Mouse (Mus musculus): ENCODE results near the gene Otub1.

Gene Otub1

DNA sequence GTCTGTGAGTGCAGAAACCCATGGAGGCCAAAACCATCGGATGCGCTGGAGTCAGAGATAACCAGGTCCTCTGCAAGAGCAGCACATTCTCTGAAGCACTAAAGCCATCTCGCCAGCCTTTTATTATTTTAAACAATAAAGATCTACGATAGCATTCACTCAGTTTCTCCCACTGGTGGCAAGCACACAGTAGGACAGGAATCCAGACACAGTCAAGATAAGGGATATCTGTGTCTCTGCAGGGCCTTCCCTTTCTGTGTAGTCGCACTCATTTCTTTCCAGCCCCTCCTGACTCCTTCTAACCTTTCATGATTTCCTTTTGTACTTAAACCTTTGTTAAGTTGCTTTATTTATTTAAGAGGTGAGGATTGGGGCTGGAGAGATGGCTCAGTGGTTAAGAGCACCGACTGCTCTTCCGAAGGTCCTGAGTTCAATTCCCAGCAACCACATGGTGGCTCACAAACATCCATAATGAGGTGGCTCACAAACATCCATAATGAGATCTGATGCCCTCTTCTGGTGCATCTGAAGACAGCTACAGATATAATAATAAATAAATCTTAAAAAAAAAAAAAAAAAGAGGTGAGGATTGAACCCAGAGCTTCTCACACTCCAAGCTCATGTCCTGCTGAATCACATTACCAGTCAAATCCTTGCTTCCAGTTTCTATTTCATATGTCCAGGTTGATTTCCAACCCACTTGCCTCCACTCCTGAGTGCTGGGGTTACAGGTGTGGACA lies 4.0 kb upstream of the Otub1 start:
- no peak for DNase-seq (ENCODE audit: low spot score in 2 of 2)

DNA sequence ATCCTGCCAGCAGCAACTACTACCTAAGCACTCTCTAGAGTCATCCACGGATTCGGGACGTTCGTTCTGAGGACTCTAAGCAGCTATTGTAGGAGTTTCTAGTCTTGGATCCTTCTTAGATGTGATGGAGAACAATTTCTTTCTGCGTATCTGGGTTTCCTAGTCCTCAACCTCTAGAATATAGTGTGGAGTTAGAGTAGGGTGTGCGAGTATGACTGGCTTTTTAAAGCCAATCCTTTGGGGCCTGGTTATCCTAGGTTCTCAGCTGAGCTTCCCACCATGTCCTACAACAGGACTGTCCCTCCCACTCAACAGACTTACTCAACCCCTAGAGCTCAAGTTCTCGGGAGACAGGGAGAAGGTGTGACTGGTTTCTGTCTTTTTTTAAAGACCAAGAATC lies 790 bp downstream of the Otub1 start:
- no peak for DNase-seq (ENCODE audit: low spot score in 2 of 2)

GRCm38 (mm10) chr19:7204898-7205297 lies 1.2 kb downstream of the Otub1 start:
- DNase-seq (ENCODE audit: low spot score in 2 of 2): no peak

GRCm38 (mm10) chr19:7200427-7200826 lies 5.7 kb downstream of the Otub1 start:
- no peak for DNase-seq (ENCODE audit: low spot score in 2 of 2)

DNA sequence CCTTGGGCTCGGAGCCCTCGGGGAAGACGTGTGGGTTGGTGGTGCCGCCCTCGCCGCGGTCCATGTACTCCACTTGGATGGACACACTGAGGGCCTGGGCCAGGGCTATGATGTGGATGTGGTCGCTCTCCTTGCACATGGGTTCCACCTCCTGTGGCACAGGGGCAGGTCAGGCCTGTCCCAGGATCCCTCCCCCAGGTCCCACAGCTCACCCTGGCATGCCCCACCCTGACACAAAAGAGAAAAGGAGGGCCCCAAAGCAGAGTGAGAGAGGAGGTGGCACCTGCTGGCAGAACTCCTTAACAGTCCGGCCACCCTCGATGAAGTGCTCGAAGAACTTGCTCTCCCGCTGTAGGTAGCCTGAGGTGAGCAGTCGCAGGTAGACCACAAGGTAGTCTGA lies 7.0 kb downstream of the Otub1 start:
- peak in 1 of 2 experiments; percentile 63 for DNase-seq (ENCODE audit: low spot score in 2 of 2)

DNA sequence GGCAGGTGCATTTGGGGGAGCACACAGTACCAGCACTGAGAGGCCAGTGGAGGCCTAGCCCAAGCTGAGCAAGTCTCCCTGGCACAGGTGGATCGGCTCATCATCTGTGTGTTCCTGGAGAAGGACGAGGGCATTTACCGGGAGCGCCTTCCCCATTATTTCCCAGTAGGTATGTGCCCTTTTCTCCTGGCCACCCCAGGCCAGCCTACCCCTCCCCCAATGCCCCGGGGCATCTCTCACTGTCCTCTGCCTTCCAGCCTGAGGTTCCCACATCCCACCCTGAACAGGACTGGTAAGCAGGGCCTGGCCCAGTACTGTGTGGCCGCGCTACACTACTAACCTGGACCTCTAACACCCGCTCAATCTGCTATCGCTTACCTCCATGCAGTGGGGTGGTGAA lies 8.7 kb downstream of the Otub1 start:
- DNase-seq (ENCODE audit: low spot score in 2 of 2): peak in 1 of 2 experiments; percentile 61

- DNase-seq (ENCODE audit: low spot score in 2 of 2): peak in 1 of 2 experiments; percentile 62
These were observed 9.3 kb downstream of the Otub1 start for GRCm38 (mm10) chr19:7196741-7197270.

GRCm38 (mm10) chr19:7195900-7196728 lies 10.0 kb downstream of the Otub1 start:
- peak; percentile 55 to 84 for DNase-seq (ENCODE audit: low spot score in 2 of 2)

DNA sequence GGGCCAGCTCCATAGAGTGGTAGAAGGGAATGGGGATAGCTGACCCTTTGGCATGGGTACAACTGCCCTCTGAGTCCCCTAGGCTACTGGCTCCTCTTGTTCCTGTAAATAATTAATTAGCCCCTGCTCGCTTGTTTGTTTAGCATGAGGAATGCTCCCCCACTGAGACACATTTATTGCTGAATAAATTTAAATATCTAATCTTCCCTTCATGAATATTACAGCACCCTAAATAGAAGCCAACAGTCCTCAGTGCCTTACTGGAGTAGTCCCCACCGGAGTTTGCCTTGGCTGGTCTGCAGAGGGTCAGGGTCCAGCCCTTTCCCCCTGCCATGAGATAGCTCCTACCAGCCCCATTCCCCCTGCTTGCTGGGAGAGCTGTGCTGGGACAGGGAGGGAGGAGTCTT lies 13.6 kb downstream of the Otub1 start:
- DNase-seq (ENCODE audit: low spot score in 2 of 2): no peak

DNA sequence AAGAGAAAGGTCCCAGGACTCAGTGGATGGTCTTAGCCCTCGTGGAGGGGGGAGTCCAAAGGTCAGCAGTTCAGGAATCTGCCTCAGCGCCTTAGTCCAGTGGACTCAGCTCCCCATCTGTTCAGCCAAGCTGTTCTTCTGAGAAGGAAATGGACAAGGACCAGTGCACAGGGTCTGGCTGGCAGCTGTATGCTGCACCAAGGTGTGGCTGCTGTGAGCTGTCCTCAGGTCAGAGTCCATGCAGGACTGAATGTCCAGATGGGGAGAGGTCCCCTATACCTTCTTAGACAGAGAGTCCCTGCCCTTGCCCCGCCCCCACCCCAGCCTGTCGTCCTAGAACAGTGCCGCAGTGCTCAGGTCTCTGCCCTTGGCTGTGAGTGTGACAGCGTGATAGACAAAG lies 14.5 kb downstream of the Otub1 start:
- no peak for DNase-seq (ENCODE audit: low spot score in 2 of 2)

GRCm38 (mm10) chr19:7190986-7191385 lies 15.1 kb downstream of the Otub1 start:
- no peak for DNase-seq (ENCODE audit: low spot score in 2 of 2)

- no peak for DNase-seq (ENCODE audit: low spot score in 2 of 2)
These were observed 17.1 kb downstream of the Otub1 start for GRCm38 (mm10) chr19:7189026-7189425.

DNA sequence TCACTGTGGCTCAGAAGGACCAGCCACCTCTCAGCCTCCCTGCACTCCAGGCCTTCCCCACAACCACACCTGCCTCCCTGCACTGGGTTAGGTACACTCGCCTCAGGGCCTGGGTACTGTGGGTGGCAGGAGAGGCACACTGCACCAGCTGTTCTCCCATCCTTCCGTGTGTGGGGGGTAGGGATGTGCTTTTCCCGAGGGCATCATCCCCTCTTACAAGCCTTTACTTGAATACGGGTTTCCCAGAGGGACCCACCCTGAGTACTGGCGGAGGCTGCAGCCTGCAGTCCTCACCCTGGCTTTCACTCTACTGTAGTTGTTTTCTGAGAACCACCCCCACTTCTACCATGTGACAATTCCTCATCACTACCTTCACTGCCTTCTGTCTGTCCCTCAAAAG lies 19.0 kb downstream of the Otub1 start:
- DNase-seq (ENCODE audit: low spot score in 2 of 2): no peak

DNA sequence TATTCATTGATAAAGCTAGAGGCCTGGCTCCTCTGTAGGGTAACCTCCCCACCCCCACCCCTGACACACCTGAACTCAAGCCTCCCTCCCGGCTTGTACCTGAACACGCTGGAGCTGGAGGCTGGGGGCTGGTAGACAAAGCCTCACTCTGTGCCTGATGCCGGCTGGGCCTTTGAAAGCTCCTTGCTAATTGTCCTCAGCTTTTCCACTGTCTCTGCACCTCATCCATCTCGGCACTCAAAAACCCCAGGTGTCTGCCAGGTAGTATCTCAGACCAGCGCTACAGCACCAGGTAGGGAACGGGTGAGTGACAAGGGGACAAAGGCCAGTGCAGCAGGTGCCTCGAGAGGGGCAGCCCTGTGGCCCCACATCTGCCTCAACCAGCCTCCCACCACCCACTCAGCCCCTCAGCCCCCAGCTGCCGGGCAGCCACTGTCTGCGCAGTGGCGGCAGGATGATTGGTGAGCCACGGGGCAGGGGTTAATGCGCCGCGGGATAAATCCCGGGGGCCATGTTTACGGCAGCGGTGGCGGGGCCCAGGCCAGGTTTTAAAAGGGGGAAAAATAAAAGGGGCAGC lies 20.3 kb downstream of the Otub1 start:
- DNase-seq (ENCODE audit: low spot score in 2 of 2): no peak

GRCm38 (mm10) chr19:7185059-7185458 lies 21.1 kb downstream of the Otub1 start:
- DNase-seq (ENCODE audit: low spot score in 2 of 2): no peak

GRCm38 (mm10) chr19:7183419-7183818 lies 22.7 kb downstream of the Otub1 start:
- no peak for DNase-seq (ENCODE audit: low spot score in 2 of 2)

DNA sequence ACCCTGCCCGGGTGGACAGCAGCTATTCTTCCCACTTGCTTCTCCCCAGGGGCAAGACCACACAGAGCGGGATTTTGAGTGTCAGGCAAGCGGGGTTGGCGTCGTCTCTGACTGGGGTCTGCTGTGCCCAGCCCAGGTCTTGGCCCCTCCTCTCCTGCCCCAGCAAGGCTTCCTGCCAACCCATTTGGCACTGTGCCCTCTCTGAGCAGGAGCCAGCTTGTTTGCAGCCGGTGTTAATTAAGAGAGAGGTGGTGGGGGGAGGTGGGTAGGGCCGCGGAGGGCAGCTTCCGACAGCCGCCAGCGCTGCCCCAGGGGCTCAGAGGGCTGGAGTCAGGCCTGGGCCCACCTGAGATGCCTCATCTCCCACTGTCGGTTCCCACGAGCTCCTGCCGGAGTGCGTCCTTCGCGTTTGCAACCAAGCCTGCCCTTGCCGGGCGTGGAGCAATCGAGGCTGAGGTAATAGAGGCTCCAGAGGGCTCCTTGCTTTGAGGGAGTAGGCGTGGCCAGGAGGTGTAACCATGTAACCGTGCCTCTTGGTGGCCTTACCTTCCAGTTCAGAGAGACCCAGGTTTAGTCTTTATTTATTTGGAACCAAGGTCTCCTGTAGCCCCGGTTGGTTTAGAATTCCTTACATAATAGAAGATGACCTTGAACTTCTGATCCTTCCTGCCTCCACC lies 23.7 kb downstream of the Otub1 start:
- DNase-seq (ENCODE audit: low spot score in 2 of 2): peak in 1 of 2 experiments; percentile 42

- DNase-seq (ENCODE audit: low spot score in 2 of 2): no peak
These were observed 24.6 kb downstream of the Otub1 start for GRCm38 (mm10) chr19:7181496-7181895.

- DNase-seq (ENCODE audit: low spot score in 2 of 2): no peak
These were observed 25.2 kb downstream of the Otub1 start for GRCm38 (mm10) chr19:7180756-7181405.

DNA sequence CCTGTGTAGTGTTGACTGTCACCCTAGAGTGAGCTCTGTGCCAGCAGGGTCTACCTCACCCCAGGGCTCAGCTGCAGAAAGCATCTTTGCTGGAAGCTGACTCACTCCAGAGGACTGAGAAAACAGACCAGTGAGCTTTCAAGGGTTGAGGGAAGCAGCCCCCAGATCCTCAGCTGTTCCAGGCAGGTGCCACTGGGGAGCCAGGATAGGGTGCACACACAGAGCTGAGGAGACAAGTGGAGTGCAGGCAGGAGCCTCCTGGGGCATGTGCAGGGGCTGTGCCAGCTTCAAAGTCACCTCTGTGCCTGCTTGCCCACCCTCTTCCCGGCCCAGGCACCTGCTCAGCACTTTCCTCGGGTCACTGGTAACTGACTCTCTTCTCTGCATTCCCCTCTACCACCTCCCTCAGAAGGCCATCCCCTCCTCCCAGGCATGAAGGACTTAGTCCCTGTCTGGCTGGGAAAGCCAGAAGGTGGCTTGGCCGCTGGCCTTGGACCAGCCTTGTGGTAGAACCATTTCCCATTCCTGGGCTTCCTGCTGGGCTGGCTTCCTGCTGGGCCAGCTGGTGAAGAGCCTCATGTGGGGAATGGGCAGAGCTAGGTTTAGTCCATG lies 27.2 kb downstream of the Otub1 start:
- DNase-seq (ENCODE audit: low spot score in 2 of 2): no peak

All from spleen, postnatal 4 days (tissue).